In genomic region chr14:73374315-73374890, GRCm38 (mm10) we compare ENCODE assay signal across 8 mouse cellular contexts. TPM values are rescaled to one million over a fixed set of nuclear protein-coding genes. Genes with fewer than 3 reads are reported as not detected.
DNase-seq lines count a peak whose midpoint lies in the region; ATAC-seq and TF ChIP-seq lines count a peak whose summit lies in the region.
"Had no signal": no experiment of that assay in that cellular context is flagged by ENCODE, and none has a peak within 500 bp of the region (broad histone marks: within the 10 kb centered on the region; RNA-seq: fewer than 3 reads in every experiment).

No protein-coding gene starts in this region.

- peak overlapping the region; percentile 15; the same call in 1 of the 2 replicates for H3K27ac ChIP-seq in hindbrain, postnatal 0 days
- no peak overlapping the region for H3K27ac ChIP-seq in hindbrain, embryonic 10.5 days
- peak overlapping the region; percentile 57; the same call in 1 of the 2 replicates for H3K27ac ChIP-seq in cortical plate, adult 2 months (ENCODE audit: insufficient read depth, low read length)
- H3K27ac ChIP-seq in kidney, embryonic 15.5 days = peak overlapping the region; percentile 45
- peak overlapping the region; percentile 63 for H3K27ac ChIP-seq in olfactory bulb, adult 2 months (ENCODE audit: insufficient read depth, low read depth, low read length)

- 64% methylated on average over 11 of the region's 11 CpGs for WGBS in hindbrain, postnatal 0 days
- WGBS in hindbrain, embryonic 10.5 days = 77% methylated on average over 11 of the region's 11 CpGs
- WGBS in kidney, embryonic 15.5 days = 27% methylated on average over 11 of the region's 11 CpGs
- WGBS in olfactory bulb, adult 2 months = 39% methylated on average over 11 of the region's 11 CpGs

- TF ChIP-seq POLR2A in cortical plate, adult 2 months (IDR thresholded peaks at IDR 0.05; ENCODE audit: extremely low read depth, insufficient read depth, low read length) = no peak
- no peak for TF ChIP-seq POLR2A in olfactory bulb, adult 2 months (IDR thresholded peaks at IDR 0.05; ENCODE audit: insufficient read depth, low read depth, low read length)

- ATAC-seq in hindbrain, postnatal 0 days = no peak
- peak; percentile 43; the same call in 1 of the 2 replicates for ATAC-seq in kidney, embryonic 15.5 days (replicated peaks; ENCODE audit: low FRiP score)

- no peak overlapping the region for H3K4me2 ChIP-seq in hindbrain, postnatal 0 days (ENCODE audit: low read depth, low read length)
- H3K4me2 ChIP-seq in kidney, embryonic 15.5 days = peak overlapping the region; percentile 14
- H3K4me2 ChIP-seq: lung, embryonic 14.5 days had no signal

- DNase-seq in hindbrain, postnatal 0 days (ENCODE audit: low spot score) = no peak
- no peak for DNase-seq in hindbrain, embryonic 10.5 days (ENCODE audit: low spot score)
- no peak for DNase-seq in layer of hippocampus, adult 9-11 months
- no peak for DNase-seq in T-cell, adult 2 months (ENCODE audit: low spot score)
- DNase-seq: lung, embryonic 14.5 days had no signal

- no peak overlapping the region for H3K9ac ChIP-seq in hindbrain, postnatal 0 days (replicated peaks; ENCODE audit: low read length)
- 0 out of 2 replicates have a peak overlapping the region, but pooled peaks have one; percentile 3 for H3K9ac ChIP-seq in kidney, embryonic 15.5 days
- H3K9ac ChIP-seq: lung, embryonic 14.5 days had no signal

- no peaks in the 10 kb centered on the region for H3K9me3 ChIP-seq in hindbrain, postnatal 0 days (ENCODE audit: low read length)
- H3K9me3 ChIP-seq in hindbrain, embryonic 10.5 days = no peaks in the 10 kb centered on the region
- no peaks in the 10 kb centered on the region for H3K9me3 ChIP-seq in kidney, embryonic 15.5 days (replicated peaks)

- no peak for TF ChIP-seq CTCF in hindbrain, postnatal 0 days (IDR thresholded peaks at IDR 0.05; ENCODE audit: low read depth)
- no peak for TF ChIP-seq CTCF in cortical plate, adult 2 months (IDR thresholded peaks at IDR 0.05; ENCODE audit: extremely low read depth, insufficient read depth, low read length)
- no peak for TF ChIP-seq CTCF in olfactory bulb, adult 2 months (IDR thresholded peaks at IDR 0.05; ENCODE audit: insufficient read depth, low read depth, low read length)

- peaks cover 4% of the 10 kb centered on the region; the same call in 1 of the 2 replicates for H3K36me3 ChIP-seq in hindbrain, postnatal 0 days (ENCODE audit: insufficient read depth, low read length)
- peaks cover 19% of the 10 kb centered on the region for H3K36me3 ChIP-seq in hindbrain, embryonic 10.5 days
- peaks cover 57% of the 10 kb centered on the region for H3K36me3 ChIP-seq in kidney, embryonic 15.5 days

- no peaks in the 10 kb centered on the region for H3K27me3 ChIP-seq in hindbrain, postnatal 0 days (ENCODE audit: insufficient read depth, low read length)
- H3K27me3 ChIP-seq in hindbrain, embryonic 10.5 days (ENCODE audit: insufficient read depth, poor library complexity, severe bottlenecking) = no peaks in the 10 kb centered on the region
- H3K27me3 ChIP-seq in kidney, embryonic 15.5 days = no peaks in the 10 kb centered on the region

- H3K4me3 ChIP-seq in hindbrain, postnatal 0 days (ENCODE audit: low read length) = no peak overlapping the region
- H3K4me3 ChIP-seq in hindbrain, embryonic 10.5 days = no peak overlapping the region
- no peak overlapping the region for H3K4me3 ChIP-seq in cortical plate, adult 2 months (ENCODE audit: insufficient read depth, low read length)
- no peak overlapping the region for H3K4me3 ChIP-seq in kidney, embryonic 15.5 days (replicated peaks)
- no peak overlapping the region for H3K4me3 ChIP-seq in olfactory bulb, adult 2 months (ENCODE audit: insufficient read depth, low read depth, low read length)

- 0 out of 2 replicates have a peak, but pooled peaks cover 4% of the 10 kb centered on the region for H3K4me1 ChIP-seq in hindbrain, postnatal 0 days (ENCODE audit: insufficient read depth, low read length)
- no peaks in the 10 kb centered on the region for H3K4me1 ChIP-seq in hindbrain, embryonic 10.5 days (replicated peaks)
- peaks cover 28% of the 10 kb centered on the region for H3K4me1 ChIP-seq in cortical plate, adult 2 months (ENCODE audit: control insufficient read depth, insufficient read depth, low read length)
- H3K4me1 ChIP-seq in kidney, embryonic 15.5 days = peaks cover 65% of the 10 kb centered on the region
- peaks cover 35% of the 10 kb centered on the region for H3K4me1 ChIP-seq in olfactory bulb, adult 2 months (ENCODE audit: control insufficient read depth, insufficient read depth, low read length)

RNA-seq across cellular contexts. Expression of gene Itm2b, which starts 10.7 kb away (rescaled TPM):
- 446 TPM in 2 replicates for total RNA-seq in hindbrain, postnatal 0 days (2014; rRNA removed)
- 1,059 and 1,161 TPM in 2 replicates for polyA plus RNA-seq in hindbrain, postnatal 0 days (2015; fragmentation: Nextera tagmentation; extraction: Ambion mirVana)
- 249 and 310 TPM in 2 replicates for polyA plus RNA-seq in hindbrain, embryonic 10.5 days (2016; fragmentation: Nextera tagmentation; extraction: Ambion mirVana)
- 1,026 and 1,043 TPM in 2 replicates for polyA plus RNA-seq in cortical plate, adult 2 months (2012; rRNA removed)
- polyA plus RNA-seq in kidney, embryonic 15.5 days (2015; fragmentation: Nextera tagmentation; extraction: Ambion mirVana) = 910 and 925 TPM in 2 replicates
- 469 and 510 TPM in 2 replicates for polyA plus RNA-seq in olfactory bulb, adult 2 months (2012; ENCODE audit: insufficient read depth, insufficient read length, low replicate concordance, missing spikeins)

RNA-seq across cellular contexts. Expression of gene Rb1, which starts 48.8 kb away (rescaled TPM):
- 23.9 and 31.8 TPM in 2 replicates for total RNA-seq in hindbrain, postnatal 0 days (2014; rRNA removed)
- polyA plus RNA-seq in hindbrain, postnatal 0 days (2015; fragmentation: Nextera tagmentation; extraction: Ambion mirVana) = 18.1 and 19.6 TPM in 2 replicates
- 24.2 and 27.1 TPM in 2 replicates for polyA plus RNA-seq in hindbrain, embryonic 10.5 days (2016; fragmentation: Nextera tagmentation; extraction: Ambion mirVana)
- 17.3 and 19.8 TPM in 2 replicates for polyA plus RNA-seq in cortical plate, adult 2 months (2012; rRNA removed)
- 16.2 and 19.5 TPM in 2 replicates for polyA plus RNA-seq in kidney, embryonic 15.5 days (2015; fragmentation: Nextera tagmentation; extraction: Ambion mirVana)
- 65.2 TPM in 1 of 2 replicates, not detected in the other for polyA plus RNA-seq in olfactory bulb, adult 2 months (2012; ENCODE audit: insufficient read depth, insufficient read length, low replicate concordance, missing spikeins)
